Mouse (Mus musculus): ENCODE measurements around the gene Upf1. TPM values are rescaled to one million over a fixed set of nuclear protein-coding genes. Genes with fewer than 3 reads are reported as not detected.

Upf1 gene
- polyA plus RNA-seq, 1 experiment from 2014 or later = 7.9 TPM

- no peak for ATAC-seq (replicated peaks; ENCODE audit: extremely low read depth, insufficient read depth, low FRiP score)
- Histone ChIP-seq H3K4me3 (ENCODE audit: low read length) (no peak overlapping the region), H3K27ac (ENCODE audit: low read length) (no peak overlapping the region), H3K4me2 (ENCODE audit: low read depth, low read length) (no peak overlapping the region), H3K9ac (ENCODE audit: low read length) (no peak overlapping the region), H3K4me1 (ENCODE audit: control insufficient read depth, insufficient read depth, low read length) (no peaks in the 10 kb centered on the region), H3K36me3 (ENCODE audit: control insufficient read depth, insufficient read depth) (peaks cover 56% of the 10 kb centered on the region), H3K9me3 (replicated peaks; ENCODE audit: control insufficient read depth, low read length) (no peaks in the 10 kb centered on the region), H3K27me3 (ENCODE audit: control insufficient read depth, insufficient read depth, low read length) (no peaks in the 10 kb centered on the region)
- 60% methylated on average over 5 of the region's 5 CpGs for WGBS
Measured at GRCm38 (mm10) chr8:70293988-70294405, 59.1 kb downstream of the Upf1 start.

GRCm38 (mm10) chr8:70286737-70287136 lies 66.3 kb downstream of the Upf1 start:
- H3K27me3 ChIP-seq (ENCODE audit: control insufficient read depth, insufficient read depth, low read length) = no peaks in the 10 kb centered on the region
- no peak overlapping the region for H3K27ac ChIP-seq (ENCODE audit: low read length)
- no peak for ATAC-seq (replicated peaks; ENCODE audit: extremely low read depth, insufficient read depth, low FRiP score)
- no peak overlapping the region for H3K4me3 ChIP-seq (ENCODE audit: low read length)
- H3K36me3 ChIP-seq (ENCODE audit: control insufficient read depth, insufficient read depth) = peaks cover 49% of the 10 kb centered on the region
- WGBS = 85% methylated on average over 8 of the region's 8 CpGs
- 0 out of 2 replicates have a peak, but pooled peaks cover 5% of the 10 kb centered on the region for H3K9me3 ChIP-seq (replicated peaks; ENCODE audit: control insufficient read depth, low read length)
- H3K4me1 ChIP-seq (ENCODE audit: control insufficient read depth, insufficient read depth, low read length) = peaks cover 5% of the 10 kb centered on the region; the same call in 1 of the 2 replicates
- H3K9ac ChIP-seq (ENCODE audit: low read length) = no peak overlapping the region
- H3K4me2 ChIP-seq (ENCODE audit: low read depth, low read length) = no peak overlapping the region

- Histone ChIP-seq H3K9ac (ENCODE audit: low read length) (no peak overlapping the region), H3K27me3 (ENCODE audit: control insufficient read depth, insufficient read depth, low read length) (no peaks in the 10 kb centered on the region), H3K36me3 (ENCODE audit: control insufficient read depth, insufficient read depth) (peaks cover 37% of the 10 kb centered on the region), H3K4me2 (ENCODE audit: low read depth, low read length) (no peak overlapping the region), H3K9me3 (replicated peaks; ENCODE audit: control insufficient read depth, low read length) (0 out of 2 replicates have a peak, but pooled peaks cover 5% of the 10 kb centered on the region), H3K4me1 (ENCODE audit: control insufficient read depth, insufficient read depth, low read length) (peaks cover 10% of the 10 kb centered on the region), H3K27ac (ENCODE audit: low read length) (no peak overlapping the region), H3K4me3 (ENCODE audit: low read length) (no peak overlapping the region)
- ATAC-seq (replicated peaks; ENCODE audit: extremely low read depth, insufficient read depth, low FRiP score) = no peak
- 93% methylated on average over 15 of the region's 15 CpGs for WGBS
Measured at GRCm38 (mm10) chr8:70285304-70285703, 67.8 kb downstream of the Upf1 start.

GRCm38 (mm10) chr8:70284421-70284820 lies 68.7 kb downstream of the Upf1 start:
- Histone ChIP-seq H3K9me3 (replicated peaks; ENCODE audit: control insufficient read depth, low read length) (0 out of 2 replicates have a peak, but pooled peaks cover 5% of the 10 kb centered on the region), H3K36me3 (ENCODE audit: control insufficient read depth, insufficient read depth) (peaks cover 33% of the 10 kb centered on the region), H3K4me1 (ENCODE audit: control insufficient read depth, insufficient read depth, low read length) (peaks cover 13% of the 10 kb centered on the region), H3K4me2 (ENCODE audit: low read depth, low read length) (no peak overlapping the region), H3K9ac (ENCODE audit: low read length) (no peak overlapping the region), H3K4me3 (ENCODE audit: low read length) (no peak overlapping the region), H3K27ac (ENCODE audit: low read length) (no peak overlapping the region), H3K27me3 (ENCODE audit: control insufficient read depth, insufficient read depth, low read length) (no peaks in the 10 kb centered on the region)
- 72% methylated on average over 5 of the region's 5 CpGs for WGBS
- no peak for ATAC-seq (replicated peaks; ENCODE audit: extremely low read depth, insufficient read depth, low FRiP score)

- peak overlapping the region; percentile 79 for H3K4me2 ChIP-seq (ENCODE audit: low read depth, low read length)
- H3K27me3 ChIP-seq (ENCODE audit: control insufficient read depth, insufficient read depth, low read length) = no peaks in the 10 kb centered on the region
- H3K9me3 ChIP-seq (replicated peaks; ENCODE audit: control insufficient read depth, low read length) = 0 out of 2 replicates have a peak, but pooled peaks cover 5% of the 10 kb centered on the region
- peak; percentile 31 for ATAC-seq (replicated peaks; ENCODE audit: extremely low read depth, insufficient read depth, low FRiP score)
- H3K4me3 ChIP-seq (ENCODE audit: low read length) = peak overlapping the region; percentile 82
- 2% methylated on average over 55 of the region's 55 CpGs for WGBS
- peak overlapping the region; percentile 79 for H3K27ac ChIP-seq (ENCODE audit: low read length)
- H3K9ac ChIP-seq (ENCODE audit: low read length) = peak overlapping the region; percentile 97
- peaks cover 22% of the 10 kb centered on the region for H3K4me1 ChIP-seq (ENCODE audit: control insufficient read depth, insufficient read depth, low read length)
- H3K36me3 ChIP-seq (ENCODE audit: control insufficient read depth, insufficient read depth) = peaks cover 31% of the 10 kb centered on the region
Measured at GRCm38 (mm10) chr8:70283136-70284077, 69.7 kb downstream of the Upf1 start.

- peak within 1 kb of the TSS; percentile 97 for H3K9ac ChIP-seq (ENCODE audit: low read length)
- WGBS = under 1% methylated on average over 36 of the region's 36 CpGs
- peaks cover 24% of the 10 kb centered on the region for H3K4me1 ChIP-seq (ENCODE audit: control insufficient read depth, insufficient read depth, low read length)
- 0 out of 2 replicates have a peak, but pooled peaks cover 5% of the 10 kb centered on the region for H3K9me3 ChIP-seq (replicated peaks; ENCODE audit: control insufficient read depth, low read length)
- H3K4me2 ChIP-seq (ENCODE audit: low read depth, low read length) = peak within 1 kb of the TSS; percentile 79
- H3K27me3 ChIP-seq (ENCODE audit: control insufficient read depth, insufficient read depth, low read length) = no peaks in the 10 kb centered on the region
- peak within 1 kb of the TSS; percentile 79 for H3K27ac ChIP-seq (ENCODE audit: low read length)
- peak within 1 kb of the TSS; percentile 82 for H3K4me3 ChIP-seq (ENCODE audit: low read length)
- ATAC-seq (replicated peaks; ENCODE audit: extremely low read depth, insufficient read depth, low FRiP score) = peak; percentile 85
- peaks cover 27% of the 10 kb centered on the region for H3K36me3 ChIP-seq (ENCODE audit: control insufficient read depth, insufficient read depth)
Measured at GRCm38 (mm10) chr8:70282603-70283135, 70.4 kb downstream of the Upf1 start, which contains the start of gene Homer3. Gene Homer3 (plus strand): TSS chr8:70282827.

Other genes starting within 250 kb of the Upf1 start
- gene Ncan, start 232.4 kb downstream of the Upf1 start, polyA plus RNA-seq (2015; fragmentation: Nextera tagmentation; extraction: Ambion mirVana) = 0.13 and 0.22 TPM in 2 replicates
- 35.7 and 37.8 TPM in 2 replicates for gene Nr2c2ap, start 221.9 kb downstream of the Upf1 start, polyA plus RNA-seq (2015; fragmentation: Nextera tagmentation; extraction: Ambion mirVana)
- 18.9 and 21.0 TPM in 2 replicates for gene Rfxank, start 214.1 kb downstream of the Upf1 start, polyA plus RNA-seq (2015; fragmentation: Nextera tagmentation; extraction: Ambion mirVana)
- 38.0 and 40.1 TPM in 2 replicates for gene Borcs8, start 213.8 kb downstream of the Upf1 start, polyA plus RNA-seq (2015; fragmentation: Nextera tagmentation; extraction: Ambion mirVana)
- 0.51 and 1.1 TPM in 2 replicates for gene Mef2b, start 213.6 kb downstream of the Upf1 start, polyA plus RNA-seq (2015; fragmentation: Nextera tagmentation; extraction: Ambion mirVana)
- 88.9 and 103 TPM in 2 replicates for gene Tmem161a, start 180.9 kb downstream of the Upf1 start, polyA plus RNA-seq (2015; fragmentation: Nextera tagmentation; extraction: Ambion mirVana)
- 11.7 and 13.7 TPM in 2 replicates for gene Slc25a42, start 141.0 kb downstream of the Upf1 start, polyA plus RNA-seq (2015; fragmentation: Nextera tagmentation; extraction: Ambion mirVana)
- 25.7 and 28.1 TPM in 2 replicates for gene Sugp2, start 119.1 kb downstream of the Upf1 start, polyA plus RNA-seq (2015; fragmentation: Nextera tagmentation; extraction: Ambion mirVana)
- 19.6 and 22.1 TPM in 2 replicates for gene Armc6, start 118.8 kb downstream of the Upf1 start, polyA plus RNA-seq (2015; fragmentation: Nextera tagmentation; extraction: Ambion mirVana)
- 26.6 and 30.2 TPM in 2 replicates for gene Homer3, start 70.5 kb downstream of the Upf1 start, polyA plus RNA-seq (2015; fragmentation: Nextera tagmentation; extraction: Ambion mirVana)
- gene Ddx49, start 50.8 kb downstream of the Upf1 start, polyA plus RNA-seq (2015; fragmentation: Nextera tagmentation; extraction: Ambion mirVana) = 34.1 and 34.2 TPM in 2 replicates
- 326 and 334 TPM in 2 replicates for gene Cope, start 50.8 kb downstream of the Upf1 start, polyA plus RNA-seq (2015; fragmentation: Nextera tagmentation; extraction: Ambion mirVana)
- 1.3 TPM in 2 replicates for gene Cers1, start 37.5 kb downstream of the Upf1 start, polyA plus RNA-seq (2015; fragmentation: Nextera tagmentation; extraction: Ambion mirVana)
- gene Gdf1, start 23.5 kb downstream of the Upf1 start, polyA plus RNA-seq (2015; fragmentation: Nextera tagmentation; extraction: Ambion mirVana) = 0.45 and 1.4 TPM in 2 replicates
- 3.0 and 4.3 TPM in 2 replicates for gene Comp, start 20.3 kb upstream of the Upf1 start, polyA plus RNA-seq (2015; fragmentation: Nextera tagmentation; extraction: Ambion mirVana)
- 10.2 and 10.7 TPM in 2 replicates for gene Crtc1, start 86.3 kb upstream of the Upf1 start, polyA plus RNA-seq (2015; fragmentation: Nextera tagmentation; extraction: Ambion mirVana)
- gene Klhl26, start 123.7 kb upstream of the Upf1 start, polyA plus RNA-seq (2015; fragmentation: Nextera tagmentation; extraction: Ambion mirVana) = 9.9 and 12.4 TPM in 2 replicates
- gene Tmem59l, start 134.1 kb upstream of the Upf1 start, polyA plus RNA-seq (2015; fragmentation: Nextera tagmentation; extraction: Ambion mirVana) = 0.13 and 0.41 TPM in 2 replicates
- gene Crlf1, start 139.9 kb upstream of the Upf1 start, polyA plus RNA-seq (2015; fragmentation: Nextera tagmentation; extraction: Ambion mirVana) = 3.2 and 17.8 TPM in 2 replicates
- gene Rex1bd, start 153.5 kb upstream of the Upf1 start, polyA plus RNA-seq (2015; fragmentation: Nextera tagmentation; extraction: Ambion mirVana) = 122 and 129 TPM in 2 replicates
- 691 and 770 TPM in 2 replicates for gene Uba52, start 157.5 kb upstream of the Upf1 start, polyA plus RNA-seq (2015; fragmentation: Nextera tagmentation; extraction: Ambion mirVana)
- gene Fkbp8, start 174.4 kb upstream of the Upf1 start, polyA plus RNA-seq (2015; fragmentation: Nextera tagmentation; extraction: Ambion mirVana) = 273 and 275 TPM in 2 replicates
- gene Kxd1, start 174.7 kb upstream of the Upf1 start, polyA plus RNA-seq (2015; fragmentation: Nextera tagmentation; extraction: Ambion mirVana) = 74.4 and 77.6 TPM in 2 replicates
- 14.0 and 15.4 TPM in 2 replicates for gene Ell, start 186.2 kb upstream of the Upf1 start, polyA plus RNA-seq (2015; fragmentation: Nextera tagmentation; extraction: Ambion mirVana)
- gene Isyna1, start 241.1 kb upstream of the Upf1 start, polyA plus RNA-seq (2015; fragmentation: Nextera tagmentation; extraction: Ambion mirVana) = 111 and 117 TPM in 2 replicates

All from heart, embryonic 16.5 days (tissue).